Mouse (Mus musculus): ENCODE data around the gene Tm2d1.

Tm2d1 gene

DNA sequence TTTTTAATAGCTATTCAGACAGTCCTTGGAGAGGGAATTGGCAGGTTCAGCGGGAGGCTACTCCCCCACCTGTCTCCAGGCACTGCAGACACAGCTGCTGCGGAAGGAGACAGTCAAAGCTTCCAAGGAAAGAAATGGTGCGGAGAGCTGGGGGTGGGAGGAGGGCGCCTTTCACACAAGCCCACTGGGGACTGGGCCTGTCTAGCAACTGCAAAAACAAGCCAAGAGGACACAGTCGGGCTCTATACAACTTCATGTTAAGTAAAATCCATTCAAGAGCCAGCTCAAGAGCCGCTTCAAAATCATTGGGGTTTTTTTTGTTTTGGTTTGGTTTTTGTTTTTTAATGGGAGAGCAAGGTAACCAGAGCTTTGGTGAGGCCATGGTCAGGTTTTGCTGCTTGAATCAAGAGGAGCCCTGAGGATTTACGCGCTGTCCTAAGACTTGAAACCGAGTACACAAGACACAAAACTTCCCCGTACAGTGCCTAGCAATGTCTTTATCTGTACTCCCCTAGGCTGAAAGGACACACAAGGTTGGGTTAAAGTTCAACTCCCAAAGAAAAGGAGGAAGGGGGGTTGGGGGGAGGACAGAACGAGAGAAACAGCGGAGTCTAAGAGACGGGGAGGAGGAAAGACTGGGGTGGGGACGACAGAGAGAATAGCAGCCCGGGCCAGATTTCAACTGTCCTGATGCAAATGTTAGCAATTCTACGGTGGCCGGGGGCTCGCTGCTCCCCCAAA is 61.6 kb downstream of the Tm2d1 start:
- peak; percentile 44 for DNase-seq (ENCODE audit: low read depth)

DNA sequence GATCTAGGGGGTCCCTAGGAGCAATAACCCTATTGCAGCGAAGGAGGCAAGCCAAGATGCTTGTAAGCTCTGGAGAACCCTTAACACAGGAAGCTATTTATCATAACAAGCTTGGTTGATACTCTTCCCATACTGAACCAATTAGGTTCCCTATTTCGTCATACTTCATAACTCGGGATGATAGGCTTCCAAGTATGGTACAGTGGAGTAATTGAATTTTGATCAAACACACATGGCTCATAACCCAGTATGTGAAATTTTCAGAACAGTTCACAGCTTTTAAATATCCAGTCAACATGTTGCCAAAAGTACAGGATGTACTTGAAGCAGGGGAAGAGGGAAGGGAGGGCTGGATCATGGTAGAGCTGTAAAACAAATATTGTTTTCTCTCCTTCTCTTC is 64.3 kb downstream of the Tm2d1 start:
- DNase-seq (ENCODE audit: low read depth), result no peak

DNA sequence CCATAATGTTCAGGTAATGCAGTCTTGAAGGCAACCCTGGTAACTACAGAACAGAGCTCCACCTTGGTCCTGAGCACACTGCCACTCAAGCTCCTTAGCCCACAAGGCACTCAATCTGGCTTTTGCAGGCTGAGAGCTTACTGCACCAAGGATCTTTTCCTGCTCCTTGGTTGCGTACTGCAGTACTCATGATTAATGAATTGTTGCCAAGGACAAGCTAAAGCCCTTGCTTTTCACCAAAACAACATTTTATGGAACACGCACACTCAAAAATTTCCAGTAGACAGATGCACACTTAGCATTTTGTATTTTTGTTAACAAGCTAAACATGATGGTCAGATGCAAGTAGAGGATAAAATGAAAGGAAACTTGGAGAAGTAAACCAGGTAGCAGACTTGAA is 66.0 kb downstream of the Tm2d1 start:
- no peak for DNase-seq (ENCODE audit: low read depth)
